Mouse (Mus musculus) brain, embryonic 14.5 days (tissue): ENCODE results near the gene Chrna1.

Experiments used
- CTCF ChIP-seq: fragments of 200-500 bp; IDR thresholded peaks from 2 replicates; pipeline ENCODE4 v1.5.1; 2012; ENCODE audit warnings: inconsistent platforms, mild to moderate bottlenecking, moderate library complexity, borderline replicate concordance; ENCODE audit not compliant: insufficient read depth, insufficient read length; ENCODE audit errors: extremely low read depth
- POLR2A ChIP-seq: fragments of 200-500 bp; IDR thresholded peaks from 2 replicates; pipeline ENCODE4 v1.6.1; 2012; ENCODE audit warnings: mild to moderate bottlenecking, inconsistent platforms, borderline replicate concordance; ENCODE audit not compliant: poor library complexity, insufficient read depth, insufficient read length, severe bottlenecking; ENCODE audit errors: extremely low read depth

- TF ChIP-seq CTCF (no peak), POLR2A (no peak)
Measured at GRCm38 (mm10) chr2:73618486-73619052, 38.4 kb upstream of the Chrna1 start.
